Mouse (Mus musculus) forelimb bud, embryonic 11.5 days (tissue): Measurements from ENCODE around the gene Ripk1.

Experiments used
- DNase-seq: peaks from one replicate; pipeline ENCODE4 v3.0.0-alpha.2; 2012; ENCODE audit warnings: low read depth, low spot score

Gene Ripk1

DNA sequence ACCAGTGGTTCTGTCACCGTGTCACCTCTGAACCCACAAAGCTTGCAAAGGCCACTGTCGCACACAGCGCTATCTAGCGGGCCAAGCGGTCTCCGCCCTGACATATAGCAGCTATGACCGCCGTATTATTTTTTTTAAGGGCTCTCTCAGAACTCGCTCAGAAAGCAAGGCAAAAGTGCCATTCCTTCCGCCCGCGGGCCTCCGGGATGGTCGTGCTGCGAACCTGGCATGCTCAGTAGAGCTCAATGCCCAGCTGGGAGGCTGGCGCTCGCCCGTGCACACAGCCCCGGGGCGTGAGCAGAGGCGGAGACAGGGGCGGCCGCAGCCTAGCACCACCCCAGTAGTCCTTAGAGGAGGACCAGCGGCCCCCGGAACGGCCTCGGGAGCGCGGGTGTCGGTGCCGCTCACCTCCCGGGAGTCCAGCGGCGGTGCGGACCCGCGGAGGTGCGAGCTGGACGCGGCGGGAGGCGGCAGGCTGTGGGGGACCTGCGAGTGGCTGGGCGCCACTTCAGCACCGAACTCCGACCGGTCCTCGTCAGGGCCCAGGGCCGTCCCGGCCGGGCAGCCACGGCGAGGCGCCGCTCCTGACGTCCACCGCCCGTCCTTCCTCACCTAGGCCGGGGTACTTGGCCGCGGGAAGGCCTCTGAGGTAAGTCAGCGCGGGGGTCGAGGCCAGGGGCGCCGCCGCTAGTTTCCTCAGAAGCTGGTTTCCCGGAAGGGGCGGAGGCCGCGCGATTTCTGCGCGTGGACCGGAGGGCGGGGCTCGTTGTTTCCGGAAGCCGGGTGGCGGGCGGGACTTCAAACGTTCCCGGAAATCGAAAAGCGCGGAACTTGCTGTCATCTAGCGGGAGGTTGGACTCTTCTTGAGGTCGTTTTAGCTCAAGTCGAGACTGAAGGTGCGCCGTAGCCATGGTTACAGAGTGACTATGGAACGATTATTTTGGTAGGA, at the start of gene Ripk1, which contains the start of gene Serpinb6a:
Gene Ripk1, plus strand, starts transcription at position 306 of the 949 bp plus-strand sequence.
Gene Serpinb6a, minus strand, starts transcription at position 737 of the 949 bp plus-strand sequence.
- peak; percentile 81 for DNase-seq

DNA sequence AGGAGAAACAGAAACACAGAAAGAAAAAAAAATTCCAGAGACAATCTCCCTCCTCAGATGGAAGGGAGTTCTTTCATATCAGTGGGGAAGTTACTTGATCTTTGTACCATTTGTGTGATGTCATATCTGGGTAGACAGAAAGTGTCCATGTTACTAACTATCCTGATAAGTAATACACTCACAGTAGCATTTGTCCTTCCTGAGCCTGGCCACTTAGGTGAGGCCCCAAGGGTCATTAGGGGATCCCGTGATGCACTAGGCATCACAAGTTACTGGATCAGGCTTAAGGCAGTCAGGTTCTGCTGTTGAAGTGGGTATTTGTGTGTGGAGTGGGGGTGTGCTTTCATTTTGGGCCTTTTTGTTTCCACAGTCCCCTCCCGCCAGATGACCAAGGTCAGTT, 49.2 kb upstream of the Ripk1 start:
- no peak for DNase-seq

DNA sequence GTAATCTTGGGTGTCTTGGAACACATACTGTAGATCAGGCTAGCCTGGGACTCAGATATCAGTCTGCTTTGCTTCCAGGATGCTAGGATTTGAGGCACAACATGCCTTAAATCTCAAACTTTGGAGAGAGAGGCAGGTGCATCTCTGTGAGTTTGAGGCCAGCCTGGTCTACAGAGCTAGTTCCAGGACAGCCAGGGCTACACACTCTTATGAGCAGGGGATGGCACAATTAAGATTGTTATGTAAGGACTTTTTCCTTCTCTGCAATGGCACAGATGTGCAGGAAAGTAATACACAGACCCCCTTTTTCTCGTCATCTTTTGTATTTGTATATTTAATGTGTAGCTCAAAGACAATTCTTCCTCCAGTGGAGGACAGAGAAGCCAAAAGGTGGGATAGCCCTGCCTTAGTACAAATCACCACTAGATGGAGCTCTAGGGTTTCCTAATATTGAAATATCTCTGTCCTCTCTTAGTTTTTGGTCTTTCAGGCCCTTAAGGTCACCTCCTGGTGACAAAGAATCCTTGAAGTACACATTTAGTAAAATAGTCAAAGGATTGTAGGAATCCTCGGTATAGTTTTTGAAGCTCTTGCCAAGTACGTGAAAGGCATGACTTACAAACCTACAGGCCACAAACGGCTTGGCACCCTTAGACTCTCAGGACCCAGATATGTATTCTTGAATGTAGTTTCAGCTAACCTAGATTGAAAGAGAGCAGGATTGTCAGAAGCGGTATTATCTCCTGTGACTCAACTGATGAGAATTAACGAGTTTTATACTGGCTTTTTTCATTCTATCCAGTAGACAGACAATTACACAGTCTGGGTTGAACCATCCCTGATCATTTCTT, 45.4 kb upstream of the Ripk1 start:
- DNase-seq = peak; percentile 44

DNA sequence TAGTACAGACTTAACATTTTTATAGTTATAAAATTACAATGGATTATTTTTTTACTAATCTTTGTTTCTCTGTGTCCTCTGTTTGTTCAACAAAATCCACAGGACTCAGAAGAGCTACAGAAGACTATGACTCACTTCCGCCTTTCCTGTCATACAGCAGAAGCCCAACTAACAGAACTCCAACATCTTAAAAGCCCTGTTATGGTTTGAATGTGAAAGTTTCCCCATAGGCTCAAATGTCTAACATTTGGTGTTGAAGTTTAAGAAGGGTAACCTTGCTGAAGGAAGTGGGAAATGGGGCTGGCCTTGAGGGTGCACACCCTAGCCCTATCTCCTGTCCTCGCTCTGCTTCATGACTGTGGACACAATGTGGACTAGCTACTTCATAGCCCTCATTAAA, 42.4 kb upstream of the Ripk1 start:
- no peak for DNase-seq

DNA sequence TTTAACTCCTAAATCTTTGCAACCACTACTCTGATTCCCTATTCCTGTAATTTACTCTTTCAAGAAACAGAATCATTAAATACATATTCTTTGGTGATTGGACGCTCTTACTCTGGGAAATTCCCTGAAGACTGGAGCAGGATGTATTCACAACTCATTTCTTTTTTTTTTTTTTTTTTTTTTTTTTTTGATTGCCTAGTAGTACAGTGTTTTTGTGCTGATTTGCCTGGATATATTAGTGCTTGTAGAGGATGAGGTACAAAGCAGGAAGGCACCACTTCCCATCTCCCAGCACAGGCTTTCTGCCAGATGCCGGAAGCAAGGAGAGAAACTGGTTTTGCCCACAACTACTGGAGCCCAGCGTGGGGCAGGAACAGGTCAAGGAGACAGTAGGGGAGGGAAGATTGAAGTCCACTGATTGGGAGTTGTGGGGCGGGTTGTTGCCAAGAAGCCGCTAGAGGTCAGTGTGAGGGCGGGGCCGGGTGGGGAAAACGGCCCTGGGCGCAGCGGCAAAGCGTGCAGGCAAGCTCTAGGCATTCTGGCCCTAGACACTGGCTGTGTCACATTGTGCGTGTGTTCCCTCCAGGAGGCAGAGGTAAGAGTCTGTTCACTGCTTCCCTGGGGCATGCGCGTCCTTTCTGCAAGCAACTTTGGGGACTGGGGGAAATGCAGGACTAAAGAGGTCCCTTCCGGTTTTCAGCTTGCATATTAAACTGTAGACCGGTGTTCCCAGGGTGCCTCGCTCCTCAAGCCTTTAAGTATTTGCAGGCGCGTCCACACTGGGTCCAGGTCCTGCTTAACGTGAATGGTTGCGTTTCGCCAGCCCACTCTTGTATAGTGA, 37.7 kb upstream of the Ripk1 start, which contains the start of gene Nqo2:
Gene Nqo2, plus strand, starts transcription at position 482 of the 841 bp plus-strand sequence.
- peak; percentile 72 for DNase-seq

DNA sequence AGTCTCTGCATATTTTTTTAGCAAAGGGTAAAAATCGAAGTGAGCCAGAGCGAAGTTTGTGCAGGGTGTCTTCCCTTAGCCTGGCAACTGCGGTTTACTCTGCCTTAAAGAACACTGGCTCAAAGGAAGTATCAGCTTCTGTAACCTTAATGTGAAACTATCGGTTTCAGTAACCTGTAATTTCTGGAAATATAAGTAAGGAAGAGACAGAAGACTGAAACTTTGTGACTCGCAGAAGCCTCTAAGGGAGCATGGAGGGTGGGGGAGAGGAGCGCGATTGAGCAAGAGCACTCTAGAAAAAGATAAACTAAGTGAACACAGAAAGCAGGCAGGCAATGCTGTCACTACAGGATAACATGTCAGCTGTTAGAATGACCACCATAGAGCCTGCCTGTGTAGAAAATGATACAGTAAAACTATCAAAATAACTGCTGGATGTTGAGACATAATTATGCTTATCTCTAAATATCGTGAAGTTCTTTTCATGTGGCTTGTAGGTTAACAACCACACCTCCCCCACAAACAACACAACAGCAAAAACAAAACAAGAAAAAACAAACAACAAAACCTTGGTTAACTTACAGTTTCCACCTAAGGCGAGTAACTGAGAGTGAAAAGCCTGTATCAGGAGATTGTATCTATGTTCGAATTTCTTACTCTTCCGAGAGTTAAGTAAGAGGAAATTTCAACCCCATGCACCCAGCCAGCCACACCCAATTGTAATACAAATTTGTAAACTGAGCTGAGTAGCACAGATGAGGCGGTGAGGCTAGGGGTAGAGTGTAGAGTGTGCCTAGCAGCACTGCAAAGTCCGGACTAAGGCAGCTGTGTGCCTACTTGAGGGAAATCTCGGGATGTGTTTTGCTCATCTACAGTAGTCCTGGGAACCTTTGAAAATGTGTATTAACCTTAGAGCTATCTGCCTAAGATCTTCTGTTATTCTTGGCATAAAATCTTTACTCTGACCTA, 36.8 kb upstream of the Ripk1 start:
- no peak for DNase-seq

DNA sequence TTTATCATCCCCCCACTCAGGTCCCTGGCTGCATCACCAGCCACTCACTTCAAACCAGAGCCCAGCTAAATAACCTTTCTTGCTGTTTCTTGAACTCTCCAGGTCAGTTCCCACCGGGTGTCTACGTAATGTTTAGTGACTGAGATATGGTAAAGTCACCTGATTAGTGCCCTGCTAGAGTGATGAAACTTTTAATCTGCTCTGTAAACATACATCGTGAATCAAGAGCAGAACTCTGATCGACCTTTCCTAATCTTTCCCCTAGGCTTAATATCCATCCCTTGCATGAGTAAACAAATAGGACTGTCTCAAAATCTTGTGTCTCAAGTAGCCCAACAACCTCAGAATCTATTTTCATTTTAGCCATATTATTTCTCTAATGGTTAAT, 36.1 kb upstream of the Ripk1 start:
- no peak for DNase-seq

DNA sequence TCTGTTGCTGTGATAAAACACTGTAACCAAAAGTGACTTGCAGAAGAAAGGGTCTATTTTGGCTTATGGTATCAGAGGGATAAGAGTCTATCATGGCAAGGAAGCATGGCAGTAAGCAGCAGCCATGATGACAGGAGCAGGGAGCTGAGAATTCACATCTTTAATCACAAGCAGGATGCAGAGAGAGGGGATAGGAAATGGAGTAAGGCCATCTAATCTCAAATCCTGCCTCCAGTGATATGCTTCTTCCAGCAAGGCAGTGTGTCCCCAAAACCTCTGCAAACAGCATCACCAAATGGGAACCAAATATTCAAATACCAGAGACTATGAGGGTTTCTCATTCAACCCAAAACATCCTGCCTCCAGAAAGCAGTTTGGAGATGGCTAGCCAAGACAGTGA, 35.6 kb upstream of the Ripk1 start:
- no peak for DNase-seq

DNA sequence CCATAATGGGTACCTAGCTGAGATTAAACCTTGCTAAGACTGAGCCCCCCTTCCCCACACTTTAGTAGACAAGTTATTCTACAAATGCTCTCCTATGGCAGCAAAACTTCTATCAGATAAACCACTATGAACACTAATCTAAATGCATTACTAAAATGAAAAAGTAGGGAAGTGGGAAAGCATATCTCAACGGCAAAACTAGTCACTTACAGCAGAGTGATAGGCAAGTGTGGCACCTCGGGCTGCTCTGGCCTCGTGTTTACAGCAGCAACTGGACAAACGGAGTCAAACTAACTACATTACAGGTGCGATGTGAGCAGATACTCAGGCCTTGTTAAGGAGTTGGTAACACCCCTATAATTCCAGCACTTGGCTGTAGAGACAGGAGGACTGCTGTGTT, 12.5 kb upstream of the Ripk1 start:
- DNase-seq = no peak

DNA sequence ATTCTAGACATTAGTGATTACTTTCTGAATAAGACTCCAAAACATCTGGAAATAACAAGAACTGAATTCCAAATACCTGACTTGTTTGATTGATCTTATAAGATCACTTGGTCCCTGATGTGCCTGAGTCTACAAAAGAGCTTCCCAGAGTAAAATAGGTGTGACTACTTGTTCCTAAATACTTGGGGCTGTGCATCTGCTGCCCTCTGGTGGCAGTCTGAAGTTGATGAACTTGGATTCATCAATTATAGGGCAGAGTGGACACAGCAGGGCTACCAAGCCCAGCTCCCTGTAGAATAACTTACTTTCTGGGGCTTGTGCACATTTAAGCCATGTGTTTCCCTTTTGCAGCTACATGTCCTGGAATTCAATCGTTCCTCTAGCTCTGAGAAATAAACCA, 7.0 kb upstream of the Ripk1 start:
- DNase-seq = peak; percentile 74

DNA sequence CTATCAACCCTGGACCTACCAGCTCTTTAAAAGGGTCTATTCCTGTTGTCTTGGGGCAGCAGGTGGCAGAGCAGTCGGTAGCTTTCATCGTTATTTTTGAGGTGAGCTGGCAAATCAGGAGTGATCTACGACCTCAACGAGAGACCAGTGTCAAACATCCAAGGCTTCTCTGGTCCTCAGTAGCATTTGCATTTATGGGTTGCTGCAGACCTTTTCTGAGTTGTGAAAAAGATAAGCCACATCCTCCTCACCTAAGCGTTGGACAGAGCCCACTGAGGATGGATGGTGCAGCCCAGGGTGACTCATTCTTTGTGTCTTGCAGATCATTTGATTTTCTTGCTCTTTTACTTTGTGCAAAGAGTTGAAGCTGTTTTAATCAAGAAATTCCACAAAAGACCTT, 895 bp downstream of the Ripk1 start:
- DNase-seq = no peak

DNA sequence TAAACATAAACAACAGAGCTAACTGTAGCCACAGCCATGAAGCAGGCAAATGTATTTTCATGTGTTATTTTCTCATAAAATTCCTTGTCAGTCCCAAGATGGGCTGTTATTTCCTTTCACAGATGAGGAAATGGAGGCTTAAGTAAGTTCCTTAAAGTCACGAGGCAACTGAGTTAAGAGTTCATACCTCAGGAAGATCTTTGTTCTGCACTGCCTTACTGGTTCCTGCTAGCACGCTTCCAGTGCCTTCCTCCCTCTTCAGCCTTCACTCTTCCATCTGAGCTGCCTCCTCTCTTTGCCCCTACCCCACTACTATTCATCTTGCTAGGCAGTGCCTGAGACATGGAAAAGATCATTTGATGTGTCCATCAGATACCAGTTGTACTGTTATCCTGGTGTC, 5.1 kb downstream of the Ripk1 start:
- no peak for DNase-seq

DNA sequence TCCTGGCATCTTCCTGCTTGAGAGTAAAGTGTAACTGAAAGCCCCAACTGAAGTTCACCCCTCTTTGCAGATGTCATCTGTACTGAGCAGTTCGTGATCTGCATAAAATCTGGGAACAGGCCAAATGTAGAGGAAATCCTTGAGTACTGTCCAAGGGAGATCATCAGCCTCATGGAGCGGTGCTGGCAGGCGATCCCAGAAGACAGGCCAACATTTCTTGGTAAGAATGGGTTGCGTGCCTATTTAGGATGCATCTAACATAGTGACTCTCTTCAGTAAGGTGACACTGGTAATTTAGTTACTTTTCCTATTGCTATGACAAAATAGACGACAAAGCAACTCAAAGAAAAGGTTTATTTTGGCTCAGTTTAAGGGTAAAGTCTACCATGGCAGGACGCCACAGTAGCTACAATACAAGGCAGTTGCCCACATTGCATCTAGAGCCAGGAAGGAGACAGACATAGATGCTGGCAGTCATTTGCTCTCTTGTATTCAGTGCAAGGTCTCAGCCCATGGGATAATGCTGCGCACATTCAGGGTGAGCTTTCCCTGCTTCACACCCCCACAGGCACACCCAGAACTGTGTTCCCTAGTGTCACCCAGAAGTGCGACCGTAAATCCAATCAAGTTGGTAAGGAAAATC, 14.9 kb downstream of the Ripk1 start:
- no peak for DNase-seq

DNA sequence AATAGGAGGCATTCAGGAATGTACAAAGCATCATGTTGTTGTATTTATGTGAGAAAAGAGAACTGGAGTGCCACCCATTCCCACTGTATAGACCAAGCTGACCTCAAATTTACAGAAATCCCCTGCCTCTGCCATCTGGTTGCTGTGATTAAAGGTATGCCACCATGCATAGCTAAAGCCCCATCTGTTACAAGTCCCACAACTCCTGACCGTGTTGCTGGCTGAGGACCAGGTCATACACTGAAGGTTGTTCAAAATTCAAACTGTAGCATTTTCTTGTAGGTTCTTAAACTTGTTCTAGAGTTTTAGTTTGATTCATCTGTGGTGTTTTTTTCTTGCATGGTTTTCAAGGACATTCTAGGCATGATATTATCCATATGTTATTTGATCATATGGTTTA, 16.4 kb downstream of the Ripk1 start:
- no peak for DNase-seq

DNA sequence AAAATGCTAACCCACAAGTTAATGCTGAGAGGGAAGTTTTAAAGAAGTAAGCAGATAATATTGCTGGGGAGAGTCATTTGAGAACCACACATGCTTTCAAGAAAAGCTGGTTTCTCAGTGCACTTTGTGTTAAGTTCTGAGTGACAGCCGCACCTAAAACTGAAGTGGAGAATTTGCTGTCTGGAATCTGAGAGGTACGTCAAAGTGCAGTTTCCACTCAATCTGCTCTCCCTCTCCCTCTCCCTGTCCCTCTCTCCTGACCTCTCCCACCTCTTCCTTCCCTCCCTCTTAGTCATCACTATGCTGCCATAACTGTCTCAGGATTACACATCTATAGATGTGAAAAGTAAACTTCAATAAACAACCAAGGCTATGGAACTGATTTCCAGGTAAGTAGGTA, 19.8 kb downstream of the Ripk1 start:
- DNase-seq = no peak

DNA sequence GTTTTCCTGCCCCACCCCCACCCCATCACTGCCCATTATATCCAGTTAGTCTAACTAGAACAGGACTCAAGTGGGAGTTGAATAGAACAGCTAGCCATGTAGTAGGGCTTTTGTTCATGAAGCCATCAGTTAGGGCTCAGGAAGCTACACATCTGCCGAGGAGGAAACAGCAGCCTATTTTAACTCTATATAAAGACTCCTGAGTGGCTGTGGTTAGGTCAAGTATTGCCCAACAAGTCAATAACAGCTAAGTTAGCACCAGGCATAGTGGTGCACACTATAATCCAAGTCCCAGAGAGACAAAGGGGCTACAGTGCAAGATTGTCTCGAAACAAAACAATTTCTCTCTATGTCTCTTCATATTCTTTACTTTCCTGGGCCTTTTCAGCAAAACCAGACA, 29.9 kb downstream of the Ripk1 start:
- no peak for DNase-seq

DNA sequence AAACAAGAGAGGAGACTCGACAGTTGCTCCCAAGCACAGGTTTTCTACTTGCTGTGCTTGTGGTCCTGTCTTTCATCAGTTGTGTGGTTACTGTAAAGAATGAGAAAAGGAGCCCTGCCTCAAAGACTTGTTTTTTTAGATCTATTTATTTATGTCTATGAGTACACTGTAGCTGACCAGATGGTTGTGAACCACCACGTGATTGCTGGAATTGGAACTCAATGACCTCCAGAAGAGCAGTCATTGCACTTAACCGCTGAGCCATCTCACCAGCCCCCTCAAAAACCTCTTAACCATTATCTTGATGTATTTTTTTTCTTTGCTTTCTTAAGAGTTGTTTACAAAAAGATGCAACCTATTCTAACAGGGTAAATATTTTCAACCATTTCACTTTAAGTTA, 33.3 kb downstream of the Ripk1 start:
- DNase-seq = no peak

DNA sequence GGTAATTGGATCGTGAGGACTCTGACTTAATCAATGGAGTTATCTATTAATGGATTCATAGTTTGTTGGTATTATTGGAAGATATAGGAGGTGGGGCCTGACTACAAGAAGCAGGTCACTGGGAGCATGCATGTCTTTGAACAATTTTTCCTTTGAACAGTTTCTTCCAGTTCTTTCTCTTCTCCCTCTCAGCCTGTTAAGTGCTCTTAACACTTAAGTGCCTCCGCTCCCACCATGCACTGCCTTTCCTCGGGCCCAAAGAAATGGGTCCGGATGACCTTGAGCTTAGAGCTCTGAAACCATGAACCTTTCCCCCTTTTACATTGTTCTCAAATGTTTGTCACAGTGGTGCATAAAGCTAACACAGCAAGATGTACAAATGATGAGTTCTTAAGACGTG, 34.6 kb downstream of the Ripk1 start:
- no peak for DNase-seq

DNA sequence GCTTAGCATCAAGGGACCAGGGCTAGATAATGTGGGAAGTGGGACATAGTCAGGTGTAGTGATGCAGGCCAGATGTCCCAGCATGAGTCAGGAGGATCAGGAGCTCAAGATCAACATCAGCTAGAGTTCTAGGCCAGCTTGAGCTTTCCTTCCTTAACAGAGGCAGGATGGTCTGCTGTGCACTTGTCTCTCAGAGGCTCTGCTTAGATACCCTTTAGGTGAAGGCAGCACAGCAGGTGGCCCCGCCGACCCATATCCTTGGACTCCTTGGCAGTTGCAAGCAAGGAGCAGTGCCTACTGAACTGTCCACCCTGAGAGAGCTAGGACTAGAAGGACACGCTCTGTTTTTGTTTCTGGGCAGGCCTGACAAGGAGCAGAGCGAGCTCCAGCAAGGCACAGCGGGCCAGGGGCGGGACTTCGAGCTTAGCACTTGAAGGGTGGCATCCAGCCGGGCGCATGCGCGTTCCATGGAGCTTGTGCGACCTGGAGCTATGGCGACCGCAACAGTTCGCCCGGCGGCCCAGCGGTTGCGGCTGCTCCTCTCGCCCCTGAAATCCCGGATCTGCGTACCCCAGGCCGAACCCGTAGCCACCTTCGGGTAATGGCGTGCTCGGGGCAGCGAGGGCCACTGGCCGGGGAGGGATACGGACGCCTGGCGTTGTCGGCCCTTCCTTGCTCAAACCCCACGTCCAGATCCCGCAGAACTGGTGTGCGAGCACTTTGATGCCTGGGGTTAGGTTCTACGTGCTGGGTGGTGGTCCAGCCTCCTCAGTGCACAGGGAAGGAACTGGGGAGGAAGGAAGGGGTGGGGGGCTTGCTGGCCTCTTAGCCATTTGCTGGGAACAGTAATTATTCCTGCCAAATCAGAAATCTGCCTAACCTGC, 35.3 kb downstream of the Ripk1 start, which contains the start of gene Bphl:
Gene Bphl, plus strand, starts transcription at position 426 of the 884 bp plus-strand sequence.
- peak; percentile 91 for DNase-seq
